Mouse (Mus musculus) spleen, adult 2 months (tissue): ENCODE data around the gene Neurl1a. TPM values are rescaled to one million over a fixed set of nuclear protein-coding genes. Genes with fewer than 3 reads are reported as not detected.

ENCODE experiments used
- DNase-seq, 2 experiments: peaks; one replicate each; pipeline versions ENCODE4 v3.0.0 to v3.0.0-alpha.2; 2012 to 2021; ENCODE audit warnings: low spot score in 2 of 2, low read depth in 1 of 2
- H3K27ac ChIP-seq: fragments of 200-500 bp; 2 replicates; pipeline ENCODE4 v1.5.1; 2012; ENCODE audit warnings: low read length, inconsistent platforms; ENCODE audit not compliant: insufficient read depth
- H3K27me3 ChIP-seq: fragments of 200-500 bp; 2 replicates; pipeline ENCODE4 v1.6.1; 2012; ENCODE audit warnings: mild to moderate bottlenecking, moderate library complexity, low read length, inconsistent platforms; ENCODE audit not compliant: control insufficient read depth, insufficient read depth
- H3K36me3 ChIP-seq: fragments of 200-500 bp; 2 replicates; pipeline ENCODE4 v1.6.1; 2012; ENCODE audit warnings: mild to moderate bottlenecking, low read length, inconsistent platforms; ENCODE audit not compliant: control insufficient read depth, insufficient read depth
- H3K4me1 ChIP-seq: fragments of 200-500 bp; 2 replicates; pipeline ENCODE4 v1.6.1; 2011; ENCODE audit warnings: inconsistent platforms; ENCODE audit not compliant: control insufficient read depth, insufficient read depth, insufficient read length
- H3K4me3 ChIP-seq: fragments of 200-500 bp; 2 replicates; pipeline ENCODE4 v1.5.1; 2011; ENCODE audit warnings: mild to moderate bottlenecking, inconsistent platforms; ENCODE audit not compliant: insufficient read depth, insufficient read length; ENCODE audit errors: extremely low read depth
- CTCF ChIP-seq: fragments of 200-500 bp; IDR thresholded peaks from 2 replicates; pipeline ENCODE4 v1.5.1; 2011; ENCODE audit warnings: mild to moderate bottlenecking, inconsistent platforms; ENCODE audit not compliant: insufficient read depth, insufficient read length, insufficient replicate concordance; ENCODE audit errors: extremely low read depth
- POLR2A ChIP-seq: fragments of 200-500 bp; IDR thresholded peaks from 2 replicates; pipeline ENCODE4 v1.6.1; 2011; ENCODE audit warnings: low read depth, low read length, inconsistent platforms
- WGBS: fragments of 180-500 bp; shearing (Covaris S2); methylation state at CpG from one replicate; pipeline ENCODE4 v1.1.7; 2018; 5-methylcytosine and 5-hydroxymethylcytosine counted together
- polyA plus RNA-seq: library from polyadenylated mRNA; depleted of rRNA; stranded (reverse); fragments of >200 nt; gene quantifications from 2 replicates; pipeline ENCODE4 v1.2.3, GENCODE M21; 2012

The Neurl1a gene
- polyA plus RNA-seq, 1 experiment = 2.6 TPM

GRCm38 (mm10) chr19:47291307-47292080, 112.9 kb downstream of the Neurl1a start:
- H3K36me3 ChIP-seq = no peaks in the 10 kb centered on the region; the same call in 1 of the 2 replicates

GRCm38 (mm10) chr19:47292451-47292951, 113.9 kb downstream of the Neurl1a start:
- Histone ChIP-seq H3K27me3 (no peaks in the 10 kb centered on the region), H3K27ac (no peak overlapping the region), H3K4me3 (no peak overlapping the region), H3K36me3 (no peaks in the 10 kb centered on the region; the same call in 1 of the 2 replicates), H3K4me1 (no peaks in the 10 kb centered on the region)
- WGBS = 88% methylated on average over 7 of the region's 7 CpGs
- DNase-seq = no peak
- TF ChIP-seq CTCF = no peak

More at GRCm38 (mm10) chr19:47291307-47292080, 112.9 kb downstream of the Neurl1a start:
- no peak for TF ChIP-seq CTCF
- TF ChIP-seq POLR2A = no peak
- Histone ChIP-seq H3K27me3 (no peaks in the 10 kb centered on the region), H3K4me1 (no peaks in the 10 kb centered on the region), H3K4me3 (no peak overlapping the region), H3K27ac (no peak overlapping the region)
- no peak for DNase-seq
- WGBS = 74% methylated on average over 7 of the region's 7 CpGs

- Histone ChIP-seq H3K27ac (no peak overlapping the region), H3K4me1 (no peaks in the 10 kb centered on the region), H3K4me3 (no peak overlapping the region), H3K36me3 (no peaks in the 10 kb centered on the region; the same call in 1 of the 2 replicates), H3K27me3 (no peaks in the 10 kb centered on the region)
- 66% methylated on average over 11 of the region's 11 CpGs for WGBS
- no peak for TF ChIP-seq CTCF
- no peak for TF ChIP-seq POLR2A
- DNase-seq = no peak
Observed at GRCm38 (mm10) chr19:47298100-47298499, 119.5 kb downstream of the Neurl1a start.

GRCm38 (mm10) chr19:47301303-47302190, 122.9 kb downstream of the Neurl1a start:
- TF ChIP-seq CTCF (no peak), POLR2A (no peak)
- DNase-seq = no peak
- Histone ChIP-seq H3K4me1 (no peaks in the 10 kb centered on the region), H3K36me3 (peaks cover 2% of the 10 kb centered on the region; the same call in 1 of the 2 replicates), H3K27ac (no peak overlapping the region), H3K4me3 (no peak overlapping the region), H3K27me3 (no peaks in the 10 kb centered on the region)
- WGBS = 83% methylated on average over 19 of the region's 19 CpGs

- 94% methylated on average over 21 of the region's 21 CpGs for WGBS
- TF ChIP-seq CTCF = no peak
- TF ChIP-seq POLR2A = no peak
- Histone ChIP-seq H3K4me3 (no peak overlapping the region), H3K27ac (no peak overlapping the region), H3K4me1 (no peaks in the 10 kb centered on the region), H3K27me3 (no peaks in the 10 kb centered on the region), H3K36me3 (peaks cover 2% of the 10 kb centered on the region; the same call in 1 of the 2 replicates)
- DNase-seq = no peak
Observed at GRCm38 (mm10) chr19:47302191-47302852, 123.7 kb downstream of the Neurl1a start.

- no peak overlapping the region for H3K27ac ChIP-seq
- H3K4me1 ChIP-seq = no peaks in the 10 kb centered on the region
- WGBS = 89% methylated on average over 10 of the region's 10 CpGs
- no peak for TF ChIP-seq POLR2A
- no peak for TF ChIP-seq CTCF
- DNase-seq = no peak
- no peaks in the 10 kb centered on the region for H3K27me3 ChIP-seq
- H3K4me3 ChIP-seq = no peak overlapping the region
- H3K36me3 ChIP-seq = peaks cover 2% of the 10 kb centered on the region; the same call in 1 of the 2 replicates
Observed at GRCm38 (mm10) chr19:47303128-47303527, 124.5 kb downstream of the Neurl1a start.
